Mouse (Mus musculus): ENCODE measurements around the gene Slc52a3.

Gene Slc52a3

GRCm38 (mm10) chr2:152048003-152048980 is 52.0 kb downstream of the Slc52a3 start:
- DNase-seq (ENCODE audit: low spot score in 2 of 2) = no peak

GRCm38 (mm10) chr2:152048981-152049441 is 52.7 kb downstream of the Slc52a3 start:
- DNase-seq (ENCODE audit: low spot score in 2 of 2) = no peak

DNA sequence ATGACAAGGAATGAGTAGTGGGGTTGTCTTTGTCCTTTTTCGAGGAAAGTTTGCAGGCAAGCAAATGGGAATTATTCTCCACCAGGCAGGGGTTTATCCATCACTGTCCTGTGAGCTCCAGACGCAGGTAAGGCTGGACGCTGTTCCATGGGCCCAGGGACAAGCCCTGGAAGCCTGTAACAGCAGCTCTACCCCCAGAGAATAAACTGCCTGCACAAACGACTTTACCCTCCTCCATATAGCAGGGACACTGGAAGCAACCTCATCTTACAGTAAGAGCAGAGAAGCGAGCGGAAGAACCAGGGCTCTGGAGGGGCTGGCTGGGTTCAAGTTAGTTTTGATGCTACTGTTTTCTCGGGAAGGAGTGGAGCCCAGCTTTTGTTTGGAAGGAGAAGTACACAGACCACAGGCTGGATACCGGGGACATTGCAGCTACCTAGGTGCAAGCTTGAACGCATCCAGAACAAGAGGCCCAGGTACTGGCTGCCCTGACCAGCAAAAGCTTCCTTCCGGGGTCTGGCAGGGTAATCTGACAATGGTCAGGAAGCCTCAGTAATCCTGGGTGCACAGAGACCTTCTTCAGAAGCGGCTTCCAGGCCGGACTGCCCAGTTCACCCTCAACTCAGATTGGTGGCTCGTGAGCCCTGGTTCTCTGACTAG is 53.4 kb downstream of the Slc52a3 start:
- no peak for DNase-seq (ENCODE audit: low spot score in 2 of 2)

DNA sequence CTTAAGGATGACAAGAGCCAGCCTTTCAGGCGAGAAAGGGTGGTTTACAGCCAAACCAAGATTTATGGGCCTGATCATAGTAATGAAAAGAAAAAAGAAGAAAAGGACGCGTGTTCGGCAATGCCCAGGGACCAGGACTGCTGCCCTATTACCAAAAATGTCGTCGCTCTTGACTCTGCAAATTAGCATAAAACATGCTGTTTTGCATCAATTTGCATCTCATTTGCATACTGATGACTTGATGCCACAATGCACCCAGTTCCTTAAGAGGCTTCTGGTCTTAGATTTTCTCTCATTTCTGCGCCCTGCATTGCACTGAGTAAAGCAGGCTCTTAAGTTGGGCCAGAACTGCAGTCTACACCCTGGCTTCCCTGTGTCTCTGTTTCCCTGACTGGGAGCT is 54.0 kb downstream of the Slc52a3 start:
- DNase-seq (ENCODE audit: low spot score in 2 of 2) = no peak

GRCm38 (mm10) chr2:152051985-152052384 is 55.7 kb downstream of the Slc52a3 start:
- no peak for DNase-seq (ENCODE audit: low spot score in 2 of 2)

- no peak for DNase-seq (ENCODE audit: low spot score in 2 of 2)
These were observed 59.1 kb downstream of the Slc52a3 start for GRCm38 (mm10) chr2:152055406-152055805.

GRCm38 (mm10) chr2:152056368-152057251 is 60.3 kb downstream of the Slc52a3 start:
- peak in 1 of 2 experiments; percentile 27 for DNase-seq (ENCODE audit: low spot score in 2 of 2)

DNA sequence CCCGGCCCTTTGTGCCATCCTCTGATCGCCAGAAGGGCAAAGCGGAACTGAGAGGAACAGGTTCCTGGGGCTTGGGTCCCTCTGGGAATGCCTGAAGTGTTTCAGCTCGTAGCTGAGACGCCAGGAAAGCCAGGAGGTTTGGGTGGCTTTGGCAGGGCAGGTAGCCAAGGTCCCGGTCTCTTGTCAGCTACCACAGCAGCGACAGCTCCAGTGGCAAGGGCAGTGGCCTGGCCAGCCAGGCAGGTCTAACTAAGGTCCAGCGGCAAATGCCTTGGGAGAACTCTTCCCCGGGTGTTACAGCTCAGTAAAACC is 60.9 kb downstream of the Slc52a3 start:
- DNase-seq (ENCODE audit: low spot score in 2 of 2) = no peak
